Mouse (Mus musculus): Measurements from ENCODE around the gene Espn. TPM values are rescaled to one million over a fixed set of nuclear protein-coding genes. Genes with fewer than 3 reads are reported as not detected.

Gene Espn
- polyA plus RNA-seq, 1 experiment from 2014 or later = 0.90 TPM

- no peaks in the 10 kb centered on the region for H3K36me3 ChIP-seq (ENCODE audit: control insufficient read depth, insufficient read depth, low read length)
- WGBS (ENCODE audit: insufficient replicate concordance) = 75% methylated on average over 10 of the region's 10 CpGs
- no peaks in the 10 kb centered on the region for H3K9me3 ChIP-seq (replicated peaks; ENCODE audit: control insufficient read depth, low read length)
- no peaks in the 10 kb centered on the region for H3K27me3 ChIP-seq (ENCODE audit: control insufficient read depth, insufficient read depth, low read length)
- H3K9ac ChIP-seq (ENCODE audit: low read depth, low read length) = no peak overlapping the region
- H3K4me1 ChIP-seq (ENCODE audit: control insufficient read depth, insufficient read depth, low read length) = peaks cover 8% of the 10 kb centered on the region
- ATAC-seq (replicated peaks; ENCODE audit: insufficient number of reproducible peaks, low FRiP score, low TSS enrichment) = no peak
- H3K27ac ChIP-seq (ENCODE audit: low read depth, low read length) = no peak overlapping the region
- no peak overlapping the region for H3K4me2 ChIP-seq
- no peak overlapping the region for H3K4me3 ChIP-seq (ENCODE audit: low read depth, low read length)
Measured at GRCm38 (mm10) chr4:152072655-152073054, 79.5 kb downstream of the Espn start.

GRCm38 (mm10) chr4:152072121-152072601 lies 80.0 kb downstream of the Espn start, which contains the start of gene Plekhg5:
Plekhg5 (plus strand) TSS chr4:152072498.
- Histone ChIP-seq H3K9me3 (replicated peaks; ENCODE audit: control insufficient read depth, low read length) (no peaks in the 10 kb centered on the region), H3K9ac (ENCODE audit: low read depth, low read length) (no peak within 1 kb of the TSS), H3K4me3 (ENCODE audit: low read depth, low read length) (no peak within 1 kb of the TSS), H3K27me3 (ENCODE audit: control insufficient read depth, insufficient read depth, low read length) (no peaks in the 10 kb centered on the region), H3K27ac (ENCODE audit: low read depth, low read length) (no peak within 1 kb of the TSS), H3K36me3 (ENCODE audit: control insufficient read depth, insufficient read depth, low read length) (no peaks in the 10 kb centered on the region), H3K4me2 (no peak within 1 kb of the TSS), H3K4me1 (ENCODE audit: control insufficient read depth, insufficient read depth, low read length) (peaks cover 8% of the 10 kb centered on the region)
- 62% methylated on average over 10 of the region's 10 CpGs for WGBS (ENCODE audit: insufficient replicate concordance)
- ATAC-seq (replicated peaks; ENCODE audit: insufficient number of reproducible peaks, low FRiP score, low TSS enrichment) = no peak

GRCm38 (mm10) chr4:152070494-152071396 lies 81.4 kb downstream of the Espn start:
- H3K27ac ChIP-seq (ENCODE audit: low read depth, low read length) = no peak overlapping the region
- WGBS (ENCODE audit: insufficient replicate concordance) = 67% methylated on average over 11 of the region's 11 CpGs
- no peak for ATAC-seq (replicated peaks; ENCODE audit: insufficient number of reproducible peaks, low FRiP score, low TSS enrichment)
- no peaks in the 10 kb centered on the region for H3K27me3 ChIP-seq (ENCODE audit: control insufficient read depth, insufficient read depth, low read length)
- H3K4me3 ChIP-seq (ENCODE audit: low read depth, low read length) = no peak overlapping the region
- H3K4me2 ChIP-seq = no peak overlapping the region
- H3K36me3 ChIP-seq (ENCODE audit: control insufficient read depth, insufficient read depth, low read length) = no peaks in the 10 kb centered on the region
- peaks cover 8% of the 10 kb centered on the region for H3K4me1 ChIP-seq (ENCODE audit: control insufficient read depth, insufficient read depth, low read length)
- no peak overlapping the region for H3K9ac ChIP-seq (ENCODE audit: low read depth, low read length)
- H3K9me3 ChIP-seq (replicated peaks; ENCODE audit: control insufficient read depth, low read length) = no peaks in the 10 kb centered on the region

Other genes with a start within 250 kb of the Espn start
- 57.7 and 57.8 TPM in 2 replicates for gene Dnajc11, start 218.7 kb downstream of the Espn start, polyA plus RNA-seq (2014; fragmentation: Nextera tagmentation; extraction: Ambion mirVana)
- 18.9 and 19.7 TPM in 2 replicates for gene Thap3, start 163.4 kb downstream of the Espn start, polyA plus RNA-seq (2014; fragmentation: Nextera tagmentation; extraction: Ambion mirVana)
- 14.3 and 21.7 TPM in 2 replicates for gene Phf13, start 156.1 kb downstream of the Espn start, polyA plus RNA-seq (2014; fragmentation: Nextera tagmentation; extraction: Ambion mirVana)
- gene Klhl21, start 143.6 kb downstream of the Espn start, polyA plus RNA-seq (2014; fragmentation: Nextera tagmentation; extraction: Ambion mirVana) = 11.4 and 17.8 TPM in 2 replicates
- 11.8 and 12.2 TPM in 2 replicates for gene Zbtb48, start 124.7 kb downstream of the Espn start, polyA plus RNA-seq (2014; fragmentation: Nextera tagmentation; extraction: Ambion mirVana)
- gene Tas1r1, start 113.8 kb downstream of the Espn start, polyA plus RNA-seq (2014; fragmentation: Nextera tagmentation; extraction: Ambion mirVana) = 0.14 and 0.16 TPM in 2 replicates
- gene Nol9, start 113.0 kb downstream of the Espn start, polyA plus RNA-seq (2014; fragmentation: Nextera tagmentation; extraction: Ambion mirVana) = 18.0 and 19.0 TPM in 2 replicates
- 6.6 and 7.0 TPM in 2 replicates for gene Plekhg5, start 79.9 kb downstream of the Espn start, polyA plus RNA-seq (2014; fragmentation: Nextera tagmentation; extraction: Ambion mirVana)
- 0.27 and 0.58 TPM in 2 replicates for gene Tnfrsf25, start 36.4 kb downstream of the Espn start, polyA plus RNA-seq (2014; fragmentation: Nextera tagmentation; extraction: Ambion mirVana)
- gene Hes2, start 6.5 kb upstream of the Espn start, polyA plus RNA-seq (2014; fragmentation: Nextera tagmentation; extraction: Ambion mirVana) = 0.07 TPM in 1 of 2 replicates, not detected in the other
- gene Acot7, start 25.8 kb upstream of the Espn start, polyA plus RNA-seq (2014; fragmentation: Nextera tagmentation; extraction: Ambion mirVana) = 53.1 and 53.6 TPM in 2 replicates
- gene Gpr153, start 121.9 kb upstream of the Espn start, polyA plus RNA-seq (2014; fragmentation: Nextera tagmentation; extraction: Ambion mirVana) = 7.8 and 9.0 TPM in 2 replicates
- gene Hes3, start 139.3 kb upstream of the Espn start, polyA plus RNA-seq (2014; fragmentation: Nextera tagmentation; extraction: Ambion mirVana) = not detected in 2 replicates
- gene Icmt, start 144.9 kb upstream of the Espn start, polyA plus RNA-seq (2014; fragmentation: Nextera tagmentation; extraction: Ambion mirVana) = 15.9 and 22.6 TPM in 2 replicates
- gene Rnf207, start 166.6 kb upstream of the Espn start, polyA plus RNA-seq (2014; fragmentation: Nextera tagmentation; extraction: Ambion mirVana) = 27.4 and 27.5 TPM in 2 replicates
- 285 and 300 TPM in 2 replicates for gene Rpl22, start 173.4 kb upstream of the Espn start, polyA plus RNA-seq (2014; fragmentation: Nextera tagmentation; extraction: Ambion mirVana)
- 0.04 and 0.07 TPM in 2 replicates for gene Chd5, start 186.3 kb upstream of the Espn start, polyA plus RNA-seq (2014; fragmentation: Nextera tagmentation; extraction: Ambion mirVana)

Data from heart, embryonic 11.5 days (tissue).